Mouse (Mus musculus) T-helper 1 cell (primary cell): Measurements from ENCODE around the gene Fam126a.

Source experiments
- in situ Hi-C: fragments of 300-600 bp; cut with MboI, MseI; formaldehyde crosslinking; loops from one replicate; pipeline ENCODE4 v1.15.1; 2025; ENCODE audit warnings: high pct_unique_total_duplicates

The Fam126a gene

DNA sequence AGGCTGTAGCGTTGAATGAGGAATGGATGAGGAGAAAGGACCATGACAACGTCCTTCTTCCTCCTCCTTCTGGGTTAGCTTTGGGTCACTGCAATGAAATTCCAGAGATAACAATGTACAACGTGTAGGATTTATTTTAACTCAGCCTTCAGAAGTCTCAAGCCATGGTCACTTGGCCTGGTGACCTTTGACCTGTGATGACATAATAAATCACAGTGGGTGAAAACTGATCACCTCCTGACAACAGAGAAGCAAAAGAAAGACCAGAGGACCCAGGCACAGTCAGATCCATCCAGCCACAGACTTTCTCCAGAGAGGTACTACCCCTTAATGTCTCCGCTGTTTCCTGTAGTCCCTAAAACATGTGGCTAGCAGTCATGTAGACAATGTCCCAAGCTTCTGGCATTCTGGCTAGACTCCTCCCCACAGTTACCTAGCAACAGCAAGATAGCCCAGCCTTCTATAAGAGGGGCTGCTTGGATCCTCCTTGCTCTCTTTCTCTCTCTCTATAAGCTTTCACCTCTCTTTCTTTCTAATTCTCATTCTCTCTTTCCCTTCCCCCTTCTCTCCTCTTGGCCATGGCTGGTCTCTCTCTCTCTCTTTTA is 121.9 kb downstream of the Fam126a start:
- in situ Hi-C loops = no loop called here

DNA sequence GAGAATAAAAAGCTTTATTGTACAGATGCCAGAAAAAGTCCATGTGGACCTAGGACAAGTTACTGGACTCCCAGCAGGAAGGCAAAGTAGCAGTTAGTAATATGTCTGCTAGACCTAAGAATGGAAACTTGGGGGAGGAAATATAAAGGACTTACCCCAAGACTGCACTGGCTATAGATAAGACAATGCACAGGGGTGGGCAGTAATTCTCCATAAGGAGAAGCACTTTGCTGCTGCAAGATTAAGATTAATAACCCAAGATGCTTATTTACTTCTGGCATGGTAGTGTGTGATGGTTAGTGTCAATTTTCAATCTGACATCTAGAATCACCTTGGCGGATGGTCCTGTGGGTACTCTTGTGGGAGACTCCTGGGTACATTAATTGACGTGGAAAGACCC is 128.3 kb downstream of the Fam126a start:
- in situ Hi-C loops = no loop called here

DNA sequence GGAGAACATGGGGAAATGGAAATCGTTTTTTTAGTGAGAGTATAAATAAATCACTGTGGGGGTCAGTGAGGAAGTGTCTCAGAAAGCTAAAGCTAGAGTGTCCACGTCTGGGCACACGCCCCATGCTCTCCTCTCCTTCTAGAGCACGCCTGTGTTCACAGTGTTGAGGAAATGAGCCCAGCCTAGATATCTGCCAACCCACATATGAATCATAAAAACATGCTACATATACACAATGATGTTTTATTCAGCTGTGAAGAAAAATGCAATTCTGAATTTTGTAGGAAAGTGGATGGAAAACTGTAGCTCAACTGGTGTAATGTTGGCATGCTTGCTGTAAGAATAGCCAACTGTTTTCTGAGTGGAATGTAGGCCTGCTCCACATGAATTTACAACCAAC is 130.3 kb downstream of the Fam126a start:
- in situ Hi-C loops = no loop called here

DNA sequence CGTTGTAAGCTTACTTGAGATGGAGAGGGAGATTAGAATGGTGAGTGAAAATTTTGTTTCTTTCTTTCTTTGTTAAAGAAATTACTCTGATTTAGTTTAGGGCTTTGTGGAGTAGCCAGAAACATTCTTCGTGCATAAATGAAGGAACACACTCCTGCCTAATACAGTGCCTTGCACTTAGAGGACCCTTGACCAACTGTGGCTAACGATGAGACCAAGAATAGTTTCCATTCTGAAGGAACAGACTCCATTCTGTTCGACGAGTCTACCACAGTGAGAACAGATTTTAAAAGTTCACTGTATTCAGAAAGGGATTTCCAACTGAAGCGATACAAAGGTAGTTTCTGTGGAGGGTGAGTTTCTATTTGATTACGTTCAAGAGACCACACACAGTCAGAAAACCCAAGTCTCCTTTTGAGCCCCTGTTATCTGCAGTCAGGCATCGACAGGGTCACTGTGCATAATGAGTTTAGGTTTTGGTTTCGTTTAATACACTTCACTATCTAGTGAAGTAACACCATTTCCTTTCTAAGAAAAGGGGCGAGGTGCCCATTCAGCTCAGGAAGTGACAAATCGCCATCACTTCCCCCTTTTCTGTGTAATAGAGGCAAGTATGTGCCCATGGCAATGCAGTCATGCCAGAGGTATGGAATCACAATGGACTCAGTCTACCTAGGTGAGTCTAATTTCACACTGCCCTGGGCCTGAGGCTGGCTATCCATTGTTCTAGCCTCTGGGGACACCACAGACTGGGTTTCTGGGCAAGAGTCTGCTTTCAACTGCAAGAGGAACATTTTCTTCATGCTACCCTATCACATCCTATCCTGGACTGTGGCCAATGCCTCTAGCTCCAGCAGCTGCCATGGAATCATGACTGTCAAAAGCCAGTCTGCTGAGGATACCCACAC is 136.4 kb downstream of the Fam126a start:
- in situ Hi-C loops = no loop called here

DNA sequence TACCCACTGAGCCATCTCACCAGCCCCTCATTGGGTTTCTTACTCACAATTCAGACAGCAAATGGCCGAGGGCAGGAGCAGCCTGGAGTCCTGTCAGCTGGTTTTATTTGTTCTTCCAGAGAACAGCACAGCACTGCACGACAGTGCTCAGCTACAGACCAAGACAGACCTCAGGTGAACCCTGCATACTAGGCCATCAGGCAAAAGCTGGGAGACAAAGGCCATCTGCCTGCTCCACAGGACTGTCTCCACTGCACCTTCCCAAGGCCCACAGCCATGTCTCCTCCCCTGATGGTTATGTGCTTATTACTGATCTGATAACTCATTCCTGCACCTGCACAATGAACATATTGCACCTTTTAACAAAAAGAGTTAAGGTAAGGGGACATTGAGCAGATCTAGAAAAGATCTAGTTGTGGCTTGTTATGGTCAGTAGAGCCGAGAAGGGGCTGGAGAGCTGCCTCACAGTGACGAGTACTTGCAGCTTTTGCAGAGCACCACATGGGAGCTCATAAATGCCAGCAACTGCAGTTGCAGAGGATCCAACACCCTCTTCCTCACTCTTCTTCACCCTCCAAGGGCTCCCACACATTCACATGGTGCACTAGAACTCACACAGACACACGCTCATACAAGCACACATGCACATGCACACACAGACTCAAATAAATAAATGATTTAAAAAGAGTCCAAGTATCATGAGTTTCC is 137.2 kb downstream of the Fam126a start:
- in situ Hi-C loops = no loop called here

DNA sequence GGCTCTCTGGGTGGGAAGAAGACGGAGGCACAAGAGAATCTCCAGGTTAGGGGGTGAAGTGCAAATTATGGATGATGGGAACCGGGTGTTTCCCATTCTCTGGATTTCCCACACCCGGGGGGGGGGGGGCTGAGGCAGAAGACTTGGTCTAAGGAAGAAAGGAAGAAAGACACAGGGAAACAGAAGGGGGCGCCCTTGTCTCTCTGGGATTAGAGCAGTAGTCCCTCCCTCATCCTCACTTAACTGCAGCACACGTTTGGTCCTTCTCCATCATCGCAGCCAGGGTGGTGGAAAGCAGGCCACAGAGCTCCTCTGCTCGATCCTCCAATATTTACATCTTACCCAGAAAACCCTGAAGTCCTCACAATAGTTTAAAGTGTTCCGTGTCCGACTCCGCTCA is 139.8 kb downstream of the Fam126a start:
- in situ Hi-C loops = no loop called here

DNA sequence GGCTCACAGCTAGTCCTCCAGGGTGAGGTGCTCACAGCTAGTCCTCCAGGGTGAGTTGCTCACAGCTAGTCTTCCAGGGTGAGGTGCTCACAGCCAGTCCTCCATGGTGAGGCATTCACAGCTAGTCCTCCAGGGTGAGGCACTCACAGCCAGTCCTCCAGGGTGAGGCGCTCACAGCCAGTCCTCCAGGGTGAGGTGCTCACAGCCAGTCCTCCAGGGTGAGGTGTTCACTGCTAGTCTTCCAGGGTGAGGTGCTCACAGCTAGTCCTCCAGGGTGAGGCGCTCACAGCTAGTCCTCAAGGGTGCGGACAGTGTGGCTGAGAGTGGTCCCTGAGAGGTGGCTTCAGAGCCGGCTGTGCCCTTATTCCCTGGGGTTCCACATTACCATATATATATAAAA is 141.0 kb downstream of the Fam126a start:
- in situ Hi-C loops = no loop called here

DNA sequence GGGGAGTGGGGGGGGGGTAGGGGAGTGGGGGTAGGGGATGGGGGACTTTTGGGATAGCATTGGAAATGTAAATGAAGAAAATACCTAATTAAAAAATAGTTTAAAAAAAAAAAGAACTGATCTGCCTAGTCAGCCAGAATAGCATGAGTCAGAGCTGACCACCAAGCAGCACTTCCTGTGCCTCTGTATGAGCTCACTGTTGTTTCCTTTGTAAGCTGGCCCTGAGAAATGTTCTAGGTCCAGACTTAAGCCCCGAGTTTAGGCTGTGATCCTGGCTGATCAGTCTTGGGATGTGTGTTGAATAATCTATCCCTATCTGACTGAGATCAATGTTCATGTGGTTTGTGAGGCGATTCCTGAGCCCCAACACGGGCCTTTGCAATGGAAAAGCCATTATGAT is 143.4 kb downstream of the Fam126a start:
- in situ Hi-C loops = no loop called here

DNA sequence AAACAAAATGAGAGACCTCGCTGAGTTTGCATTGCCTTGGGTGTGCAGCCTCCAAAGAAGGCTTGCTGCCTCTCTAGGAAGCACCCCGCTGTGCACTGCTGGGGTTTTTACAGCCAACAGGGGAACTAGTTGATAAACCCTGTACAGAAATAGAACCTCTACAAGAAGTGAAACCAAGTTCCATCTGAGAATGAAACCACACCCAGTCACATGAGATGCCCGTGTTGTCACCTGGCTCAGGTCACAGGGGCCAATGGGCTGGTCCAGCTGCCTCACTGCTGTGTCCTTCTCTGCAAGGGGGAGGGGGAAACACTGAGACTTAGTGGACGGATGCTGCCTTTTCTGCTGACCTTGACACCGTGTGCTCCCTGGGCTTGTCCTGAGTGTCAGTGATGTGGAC is 156.0 kb downstream of the Fam126a start:
- in situ Hi-C loops = loop anchor here (25.0 kb wide), 1 partner anchor 188 kb away; no protein-coding TSS in a partner anchor

DNA sequence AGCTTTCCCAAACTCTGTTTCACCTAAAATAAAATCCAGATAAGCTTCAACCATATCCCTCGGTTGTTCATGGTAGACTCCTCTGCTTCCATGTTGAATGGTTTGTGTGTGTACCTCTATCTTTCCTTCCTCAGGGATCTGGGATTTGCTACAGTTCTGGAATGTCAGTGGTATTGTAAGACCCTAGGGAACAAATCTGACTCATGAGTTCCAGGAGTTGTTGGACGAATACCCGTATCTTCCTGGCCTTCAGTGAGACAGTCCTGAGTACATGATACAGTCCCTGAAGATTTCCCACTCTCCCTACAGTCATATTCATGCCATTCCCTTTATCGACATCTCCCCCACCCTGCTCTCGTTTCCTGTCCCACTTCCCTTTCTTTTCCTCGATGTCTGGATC is 157.9 kb downstream of the Fam126a start:
- in situ Hi-C loops = loop anchor here (25.0 kb wide), 1 partner anchor 190 kb away; no protein-coding TSS in a partner anchor

DNA sequence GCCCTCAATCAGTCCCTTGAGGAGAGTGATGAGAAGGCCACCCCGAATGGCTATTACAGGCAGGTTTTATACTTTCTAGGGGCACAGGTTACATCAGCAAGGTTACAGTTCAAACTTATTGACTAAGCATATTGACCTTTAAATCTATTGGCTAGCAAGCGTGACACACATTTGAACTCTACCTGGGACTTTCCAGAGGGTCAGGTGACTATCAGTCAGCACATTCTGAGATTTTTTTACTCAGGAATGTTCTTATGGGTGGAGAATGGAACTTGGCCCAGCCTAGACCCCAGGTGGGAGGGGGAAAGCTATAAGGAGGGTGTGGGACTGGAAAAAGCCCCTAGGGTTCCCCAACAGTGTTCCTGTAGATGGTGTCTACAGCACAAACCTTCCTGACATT is 159.2 kb downstream of the Fam126a start:
- in situ Hi-C loops = loop anchor here (25.0 kb wide), 1 partner anchor 191 kb away; no protein-coding TSS in a partner anchor

DNA sequence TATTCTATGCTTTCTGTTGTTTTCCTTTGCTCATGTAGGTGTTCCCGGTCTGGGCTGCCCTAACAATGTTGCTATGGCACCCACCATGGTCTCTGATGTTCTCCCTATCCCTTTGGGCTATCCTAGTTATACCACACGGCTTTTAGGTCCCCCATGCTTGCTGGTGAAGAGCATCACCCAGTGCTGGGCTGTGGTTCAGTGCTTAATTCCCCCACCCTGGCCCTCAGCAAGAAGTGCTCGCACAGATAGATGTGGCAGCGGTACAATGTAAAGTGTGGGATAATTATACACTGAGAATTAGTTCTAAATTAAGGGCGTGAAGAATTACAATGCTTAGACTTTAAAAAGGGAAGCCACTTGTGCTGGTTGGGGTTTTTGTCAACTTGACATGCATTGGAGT is 164.5 kb downstream of the Fam126a start:
- in situ Hi-C loops = loop anchor here (25.0 kb wide), 1 partner anchor 196 kb away; no protein-coding TSS in a partner anchor
